In genomic region chr16:95831566-95832345, GRCm38 (mm10) we compare ENCODE assay signal across 9 mouse cellular contexts.
DNase-seq lines count a peak whose midpoint lies in the region; ATAC-seq and TF ChIP-seq lines count a peak whose summit lies in the region.
"Had no signal": no experiment of that assay in that cellular context is flagged by ENCODE, and none has a peak within 500 bp of the region (broad histone marks: within the 10 kb centered on the region; RNA-seq: fewer than 3 reads in every experiment).

No protein-coding gene starts in this region.

- H3K4me1 ChIP-seq in intestine, embryonic 16.5 days (ENCODE audit: control insufficient read depth, insufficient read depth, low read length), result peaks cover 12% of the 10 kb centered on the region; the same call in 1 of the 2 replicates
- H3K4me1 ChIP-seq in liver, embryonic 12.5 days, result peaks cover 23% of the 10 kb centered on the region

- no peak overlapping the region for H3K4me3 ChIP-seq in intestine, embryonic 16.5 days (ENCODE audit: low read length)
- no peak overlapping the region for H3K4me3 ChIP-seq in liver, embryonic 12.5 days
- H3K4me3 ChIP-seq in myocyte, result no peak overlapping the region
- H3K4me3 ChIP-seq: midbrain, embryonic 12.5 days had no signal

- peak; percentile 35 for ATAC-seq in granulocyte monocyte progenitor cell, adult 5-6 weeks (replicated peaks; ENCODE audit: poor library complexity, severe bottlenecking)
- ATAC-seq in intestine, embryonic 16.5 days, result peak; percentile 83
- ATAC-seq in liver, embryonic 12.5 days, result peak; percentile 57; the same call in 1 of the 2 replicates
- ATAC-seq in cerebellum, adult (ENCODE audit: insufficient number of reproducible peaks, low FRiP score, low TSS enrichment), result no peak

- H3K27ac ChIP-seq in intestine, embryonic 16.5 days (ENCODE audit: low read length), result peak overlapping the region; percentile 40
- H3K27ac ChIP-seq in liver, embryonic 12.5 days, result peak overlapping the region; percentile 21; the same call in 1 of the 2 replicates
- H3K27ac ChIP-seq: midbrain, embryonic 12.5 days had no signal

- no peaks in the 10 kb centered on the region for H3K36me3 ChIP-seq in intestine, embryonic 16.5 days (ENCODE audit: control insufficient read depth, insufficient read depth, low read length)
- no peaks in the 10 kb centered on the region for H3K36me3 ChIP-seq in liver, embryonic 12.5 days
- H3K36me3 ChIP-seq in myocyte (ENCODE audit: control insufficient read depth, insufficient read depth), result no peaks in the 10 kb centered on the region
- H3K36me3 ChIP-seq: midbrain, embryonic 12.5 days had no signal

- peak; percentile 38 for DNase-seq in urinary bladder, postnatal 14 days (ENCODE audit: low spot score)
- DNase-seq in urinary bladder, adult 18-20 months (ENCODE audit: low spot score in 2 of 2), result no peak
- no peak for DNase-seq in spleen, adult 12 weeks (ENCODE audit: low spot score)

- H3K27me3 ChIP-seq in intestine, embryonic 16.5 days (replicated peaks; ENCODE audit: control insufficient read depth, insufficient read depth, low read length), result no peaks in the 10 kb centered on the region
- H3K27me3 ChIP-seq in liver, embryonic 12.5 days (replicated peaks), result peaks cover 10% of the 10 kb centered on the region; the same call in 1 of the 2 replicates
- no peaks in the 10 kb centered on the region for H3K27me3 ChIP-seq in myocyte (ENCODE audit: control insufficient read depth, insufficient read depth, insufficient read length)
- H3K27me3 ChIP-seq: midbrain, embryonic 12.5 days had no signal

- no peak overlapping the region for H3ac ChIP-seq in myocyte (ENCODE audit: control insufficient read depth, insufficient read length)

- H3K79me2 ChIP-seq in myocyte (ENCODE audit: control insufficient read depth, insufficient read depth), result no peaks in the 10 kb centered on the region

- H3K9ac ChIP-seq in intestine, embryonic 16.5 days (ENCODE audit: low read depth, low read length), result no peak overlapping the region
- H3K9ac ChIP-seq in liver, embryonic 12.5 days, result no peak overlapping the region
- H3K9ac ChIP-seq: midbrain, embryonic 12.5 days had no signal

- H3K9me3 ChIP-seq in intestine, embryonic 16.5 days (ENCODE audit: control insufficient read depth, low read length), result no peaks in the 10 kb centered on the region
- H3K9me3 ChIP-seq in liver, embryonic 12.5 days (replicated peaks), result no peaks in the 10 kb centered on the region
- H3K9me3 ChIP-seq: midbrain, embryonic 12.5 days had no signal

- 23% methylated on average over 11 of the region's 11 CpGs for WGBS in intestine, embryonic 16.5 days
- WGBS in liver, embryonic 12.5 days (ENCODE audit: insufficient replicate concordance), result 30% methylated on average over 11 of the region's 11 CpGs

- no peak for TF ChIP-seq POLR2A in myocyte (IDR thresholded peaks at IDR 0.05; ENCODE audit: insufficient read length, low read depth)

- no peak overlapping the region for H3K4me2 ChIP-seq in intestine, embryonic 16.5 days (ENCODE audit: low read depth, low read length)
- no peak overlapping the region for H3K4me2 ChIP-seq in liver, embryonic 12.5 days
- peak overlapping the region; percentile 56 for H3K4me2 ChIP-seq in myocyte (ENCODE audit: low read depth)
- H3K4me2 ChIP-seq: midbrain, embryonic 12.5 days had no signal

TF ChIP-seq in myocyte, 11 proteins besides CTCF, POLR2A, EP300 and RAD21:
- TF ChIP-seq MYOD1 (IDR thresholded peaks at IDR 0.05; ENCODE audit: control insufficient read depth in 1 of 3, insufficient read length in 2 of 3, low read depth in 2 of 3) (peak in 2 of 3 experiments; percentile 95 to 96), MAX (IDR thresholded peaks at IDR 0.05; ENCODE audit: low read depth) (no peak), POLR2AphosphoS2 (IDR thresholded peaks at IDR 0.05; ENCODE audit: insufficient read length, low read depth) (no peak), MYOG (IDR thresholded peaks at IDR 0.05; ENCODE audit: control insufficient read depth in 1 of 3, insufficient read depth in 1 of 3, insufficient read length in 2 of 3, low read depth in 2 of 3) (peak; percentile 15 to 75 (median 21)), TCF12 (IDR thresholded peaks at IDR 0.05; ENCODE audit: insufficient read depth, poor library complexity, severe bottlenecking) (peak; percentile 65)
